Mouse (Mus musculus) lung, postnatal 0 days (tissue): ENCODE results near the gene Lrrtm4.

Experiments used
- CTCF ChIP-seq: IDR thresholded peaks from 2 replicates; pipeline ENCODE4 v1.5.1; 2016; ENCODE audit warnings: antibody characterized with exemption, mild to moderate bottlenecking
- EP300 ChIP-seq: IDR thresholded peaks from 2 replicates; pipeline ENCODE4 v1.6.1; 2016; ENCODE audit warnings: antibody characterized with exemption, mild to moderate bottlenecking, control low read depth

GRCm38 (mm10) chr6:80328391-80328790, 309.7 kb downstream of the Lrrtm4 start:
- TF ChIP-seq CTCF: no peak
- no peak for TF ChIP-seq EP300
